In genomic region chr2:66158140-66158915, GRCm38 (mm10) we compare ENCODE assay signal across 14 mouse cellular contexts. TPM values are rescaled to one million over a fixed set of nuclear protein-coding genes. Genes with fewer than 3 reads are reported as not detected.
DNase-seq lines count a peak whose midpoint lies in the region; ATAC-seq and TF ChIP-seq lines count a peak whose summit lies in the region.
"Had no signal": no experiment of that assay in that cellular context is flagged by ENCODE, and none has a peak within 500 bp of the region (broad histone marks: within the 10 kb centered on the region; RNA-seq: fewer than 3 reads in every experiment).

No protein-coding gene starts in this region.

- peak; percentile 63; the same call in 1 of the 2 replicates for ATAC-seq in forebrain, embryonic 14.5 days
- ATAC-seq in forebrain, embryonic 11.5 days (replicated peaks; ENCODE audit: low FRiP score): no peak
- ATAC-seq in liver, embryonic 12.5 days: no peak
- peak; percentile 82 for ATAC-seq in forebrain, postnatal 0 days
- ATAC-seq in heart, embryonic 12.5 days (ENCODE audit: insufficient number of reproducible peaks, low FRiP score): no peak
- ATAC-seq: intestine, postnatal 0 days had no signal

- 66% methylated on average over 7 of the region's 7 CpGs for WGBS in forebrain, embryonic 14.5 days
- 72% methylated on average over 7 of the region's 7 CpGs for WGBS in forebrain, embryonic 11.5 days
- 59% methylated on average over 7 of the region's 7 CpGs for WGBS in liver, adult 2 months
- WGBS in liver, embryonic 12.5 days (ENCODE audit: insufficient replicate concordance): 42% methylated on average over 7 of the region's 7 CpGs
- 38% methylated on average over 7 of the region's 7 CpGs for WGBS in forebrain, postnatal 0 days
- 67% methylated on average over 7 of the region's 7 CpGs for WGBS in heart, embryonic 12.5 days

- H3K36me3 ChIP-seq in forebrain, embryonic 14.5 days (ENCODE audit: control insufficient read depth, insufficient read depth, low read length): no peaks in the 10 kb centered on the region
- H3K36me3 ChIP-seq in forebrain, embryonic 11.5 days (ENCODE audit: control insufficient read depth, insufficient read depth, low read length): no peaks in the 10 kb centered on the region
- H3K36me3 ChIP-seq in liver, adult 2 months (ENCODE audit: control insufficient read depth, insufficient read depth, low read length): no peaks in the 10 kb centered on the region
- no peaks in the 10 kb centered on the region for H3K36me3 ChIP-seq in liver, embryonic 12.5 days
- no peaks in the 10 kb centered on the region for H3K36me3 ChIP-seq in forebrain, postnatal 0 days (ENCODE audit: insufficient read depth)
- H3K36me3 ChIP-seq in heart, embryonic 12.5 days: no peaks in the 10 kb centered on the region
- H3K36me3 ChIP-seq: embryonic facial prominence, embryonic 12.5 days had no signal

- no peak overlapping the region for H3K4me2 ChIP-seq in forebrain, embryonic 14.5 days (ENCODE audit: low read length)
- H3K4me2 ChIP-seq in forebrain, embryonic 11.5 days (ENCODE audit: low read depth, low read length, severe bottlenecking): no peak overlapping the region
- no peak overlapping the region for H3K4me2 ChIP-seq in liver, embryonic 12.5 days
- no peak overlapping the region for H3K4me2 ChIP-seq in forebrain, postnatal 0 days (ENCODE audit: low read depth)
- H3K4me2 ChIP-seq in heart, embryonic 12.5 days: no peak overlapping the region
- H3K4me2 ChIP-seq: embryonic facial prominence, embryonic 12.5 days had no signal

- no peak for TF ChIP-seq CTCF in liver, adult 2 months (IDR thresholded peaks at IDR 0.05; ENCODE audit: low read depth, low read length)
- no peak for TF ChIP-seq CTCF in forebrain, postnatal 0 days (IDR thresholded peaks at IDR 0.05; ENCODE audit: low read depth)

- TF ChIP-seq POLR2A in liver, adult 2 months (IDR thresholded peaks at IDR 0.05; ENCODE audit: extremely low read depth, insufficient read depth, low read length): no peak

- H3K9ac ChIP-seq in forebrain, embryonic 14.5 days (ENCODE audit: low read length): no peak overlapping the region
- no peak overlapping the region for H3K9ac ChIP-seq in forebrain, embryonic 11.5 days (ENCODE audit: low read length)
- H3K9ac ChIP-seq in liver, adult 2 months (ENCODE audit: low read depth, low read length): no peak overlapping the region
- no peak overlapping the region for H3K9ac ChIP-seq in liver, embryonic 12.5 days
- no peak overlapping the region for H3K9ac ChIP-seq in forebrain, postnatal 0 days
- no peak overlapping the region for H3K9ac ChIP-seq in heart, embryonic 12.5 days
- H3K9ac ChIP-seq: embryonic facial prominence, embryonic 12.5 days had no signal

- no peaks in the 10 kb centered on the region for H3K9me3 ChIP-seq in forebrain, embryonic 14.5 days (replicated peaks; ENCODE audit: control insufficient read depth, low read length)
- no peaks in the 10 kb centered on the region for H3K9me3 ChIP-seq in forebrain, embryonic 11.5 days (ENCODE audit: control insufficient read depth, low read length)
- no peaks in the 10 kb centered on the region for H3K9me3 ChIP-seq in liver, embryonic 12.5 days (replicated peaks)
- no peaks in the 10 kb centered on the region for H3K9me3 ChIP-seq in forebrain, postnatal 0 days (ENCODE audit: low read length)
- no peaks in the 10 kb centered on the region for H3K9me3 ChIP-seq in heart, embryonic 12.5 days (replicated peaks)
- H3K9me3 ChIP-seq: embryonic facial prominence, embryonic 12.5 days had no signal

- H3K79me2 ChIP-seq in liver, adult 2 months (ENCODE audit: control insufficient read depth, insufficient read depth, low read length): no peaks in the 10 kb centered on the region

- no peak overlapping the region for H3K27ac ChIP-seq in forebrain, embryonic 14.5 days (ENCODE audit: low read depth, low read length)
- H3K27ac ChIP-seq in forebrain, embryonic 11.5 days (ENCODE audit: low read depth, low read length): no peak overlapping the region
- no peak overlapping the region for H3K27ac ChIP-seq in liver, adult 2 months (replicated peaks; ENCODE audit: insufficient read depth, low read depth, low read length)
- H3K27ac ChIP-seq in liver, embryonic 12.5 days: no peak overlapping the region
- no peak overlapping the region for H3K27ac ChIP-seq in forebrain, postnatal 0 days (ENCODE audit: low read depth, low read length)
- H3K27ac ChIP-seq in heart, embryonic 12.5 days (ENCODE audit: poor library complexity, severe bottlenecking): no peak overlapping the region
- H3K27ac ChIP-seq: embryonic facial prominence, embryonic 12.5 days had no signal

- peak; percentile 44 for DNase-seq in forebrain, embryonic 14.5 days (ENCODE audit: low spot score)
- DNase-seq in forebrain, embryonic 11.5 days (ENCODE audit: low spot score): no peak
- DNase-seq in liver, adult 2 months (ENCODE audit: extremely low read depth, low read depth, low spot score): peak; percentile 5
- peak; percentile 35 to 51 for DNase-seq in cerebellum, adult 18-20 months
- peak; percentile 37 for DNase-seq in forebrain, postnatal 0 days
- no peak for DNase-seq in urinary bladder, adult 18-20 months (ENCODE audit: low spot score in 2 of 2)
- DNase-seq: kidney, postnatal 25 days; midbrain, embryonic 14.5 days; right cerebral cortex, adult 18-20 months had no signal

- peaks cover 9% of the 10 kb centered on the region; the same call in 1 of the 2 replicates for H3K4me1 ChIP-seq in forebrain, embryonic 14.5 days (ENCODE audit: control insufficient read depth, insufficient read depth, low read length)
- H3K4me1 ChIP-seq in forebrain, embryonic 11.5 days (replicated peaks; ENCODE audit: control insufficient read depth, insufficient read depth, low read length): no peaks in the 10 kb centered on the region
- H3K4me1 ChIP-seq in liver, adult 2 months (ENCODE audit: control insufficient read depth, insufficient read depth, low read length): no peaks in the 10 kb centered on the region
- H3K4me1 ChIP-seq in liver, embryonic 12.5 days: no peaks in the 10 kb centered on the region
- no peaks in the 10 kb centered on the region for H3K4me1 ChIP-seq in forebrain, postnatal 0 days (ENCODE audit: insufficient read depth)
- no peaks in the 10 kb centered on the region for H3K4me1 ChIP-seq in heart, embryonic 12.5 days (replicated peaks)
- H3K4me1 ChIP-seq: embryonic facial prominence, embryonic 12.5 days had no signal

- H3K27me3 ChIP-seq in forebrain, embryonic 14.5 days (replicated peaks; ENCODE audit: control insufficient read depth, insufficient read depth, low read length): no peaks in the 10 kb centered on the region
- no peaks in the 10 kb centered on the region for H3K27me3 ChIP-seq in forebrain, embryonic 11.5 days (ENCODE audit: control insufficient read depth, insufficient read depth, low read length)
- H3K27me3 ChIP-seq in liver, adult 2 months (ENCODE audit: control insufficient read depth, insufficient read depth, low read length): no peaks in the 10 kb centered on the region
- no peaks in the 10 kb centered on the region for H3K27me3 ChIP-seq in liver, embryonic 12.5 days (replicated peaks)
- no peaks in the 10 kb centered on the region for H3K27me3 ChIP-seq in forebrain, postnatal 0 days (ENCODE audit: insufficient read depth, low read length)
- no peaks in the 10 kb centered on the region for H3K27me3 ChIP-seq in heart, embryonic 12.5 days (replicated peaks)
- H3K27me3 ChIP-seq: embryonic facial prominence, embryonic 12.5 days had no signal

- no peak overlapping the region for H3K4me3 ChIP-seq in forebrain, embryonic 14.5 days (ENCODE audit: low read depth, low read length)
- no peak overlapping the region for H3K4me3 ChIP-seq in forebrain, embryonic 11.5 days (ENCODE audit: low read depth, low read length)
- no peak overlapping the region for H3K4me3 ChIP-seq in liver, adult 2 months (ENCODE audit: insufficient read depth, low read depth, low read length)
- H3K4me3 ChIP-seq in liver, embryonic 12.5 days: no peak overlapping the region
- no peak overlapping the region for H3K4me3 ChIP-seq in forebrain, postnatal 0 days (ENCODE audit: low read depth, low read length)
- H3K4me3 ChIP-seq in heart, embryonic 12.5 days: no peak overlapping the region
- H3K4me3 ChIP-seq: embryonic facial prominence, embryonic 12.5 days had no signal

RNA-seq across cellular contexts. Expression of gene Galnt3, which starts 33.5 kb away (rescaled TPM):
- 0.63 and 1.6 TPM in 2 replicates for polyA plus RNA-seq in forebrain, embryonic 14.5 days (2014; fragmentation: Nextera tagmentation; extraction: Ambion mirVana)
- polyA plus RNA-seq in forebrain, embryonic 11.5 days (2014; fragmentation: Nextera tagmentation; extraction: Ambion mirVana): 0.83 and 1.3 TPM in 2 replicates
- 0.27 and 0.28 TPM in 2 replicates for total RNA-seq in liver, adult 2 months (2014; rRNA removed)
- polyA plus RNA-seq in liver, adult 2 months (2012; rRNA removed): 0.06 TPM in 1 of 2 replicates, not detected in the other
- 0.38 and 0.39 TPM in 2 replicates for polyA plus RNA-seq in liver, embryonic 12.5 days (2016; fragmentation: Nextera tagmentation; extraction: Ambion mirVana)
- 2.0 and 4.6 TPM in 2 replicates for total RNA-seq in forebrain, postnatal 0 days (2014; rRNA removed)
- polyA plus RNA-seq in forebrain, postnatal 0 days (2015; fragmentation: Nextera tagmentation; extraction: Ambion mirVana): 0.73 and 1.8 TPM in 2 replicates
- polyA plus RNA-seq in heart, embryonic 12.5 days (2016; fragmentation: Nextera tagmentation; extraction: Ambion mirVana): 0.15 TPM in 1 of 2 replicates, not detected in the other
- total RNA-seq: heart, postnatal 25 days had no signal

Comparison
In these comparisons a context has a peak if more than half of its experiments do, and no peak if none do; other contexts are left out.
1. ATAC-seq: peak in forebrain, embryonic 14.5 days (single experiment) and forebrain, postnatal 0 days (single experiment); none in forebrain, embryonic 11.5 days (single experiment), liver, embryonic 12.5 days (single experiment) and heart, embryonic 12.5 days (single experiment).
2. DNase-seq: peak in forebrain, embryonic 14.5 days (single experiment), liver, adult 2 months (single experiment), cerebellum, adult 18-20 months (2 of 2) and forebrain, postnatal 0 days (single experiment); none in forebrain, embryonic 11.5 days (single experiment) and urinary bladder, adult 18-20 months (0 of 2).